Mouse (Mus musculus) neural tube, embryonic 11.5 days (tissue): Measurements from ENCODE around the gene Nr3c2. TPM values are rescaled to one million over a fixed set of nuclear protein-coding genes. Genes with fewer than 3 reads are reported as not detected.

ENCODE experiments used
- ATAC-seq: fragments of 200-750 bp; cut with Nextera tagmentation; 2 replicates; pipeline ENCODE4 v1.8.0; 2017; ENCODE audit warnings: moderate number of reproducible peaks, mild to moderate bottlenecking, moderate TSS enrichment, moderate library complexity; ENCODE audit not compliant: insufficient read depth, low FRiP score, low TSS enrichment
- DNase-seq: peaks from one replicate; pipeline ENCODE4 v3.0.0-alpha.2; 2015; ENCODE audit warnings: low spot score
- H3K27ac ChIP-seq: fragments of 300-500 bp; sonication (generic); 2 replicates; pipeline ENCODE4 v1.5.1; 2014; ENCODE audit warnings: low read depth, mild to moderate bottlenecking, low read length
- H3K27me3 ChIP-seq: fragments of 300-500 bp; sonication (generic); 2 replicates; pipeline ENCODE4 v1.6.1; 2014; ENCODE audit warnings: mild to moderate bottlenecking, low read length, mixed read lengths; ENCODE audit not compliant: control insufficient read depth, insufficient read depth
- H3K36me3 ChIP-seq: fragments of 300-500 bp; sonication (generic); 2 replicates; pipeline ENCODE4 v1.6.1; 2014; ENCODE audit warnings: mild to moderate bottlenecking, low read length, moderate library complexity, mixed read lengths; ENCODE audit not compliant: control insufficient read depth, insufficient read depth
- H3K4me1 ChIP-seq: fragments of 300-500 bp; sonication (generic); 2 replicates; pipeline ENCODE4 v1.6.1; 2014; ENCODE audit warnings: low read length, mixed read lengths; ENCODE audit not compliant: control insufficient read depth, insufficient read depth
- H3K4me2 ChIP-seq: fragments of 300-500 bp; sonication (generic); 2 replicates; pipeline ENCODE4 v1.6.1; 2014; ENCODE audit warnings: low read depth, mild to moderate bottlenecking, moderate library complexity
- H3K4me3 ChIP-seq: fragments of 300-500 bp; sonication (generic); 2 replicates; pipeline ENCODE4 v1.5.1; 2014; ENCODE audit warnings: low read depth, low read length
- H3K9ac ChIP-seq: fragments of 300-500 bp; sonication (generic); 2 replicates; pipeline ENCODE4 v1.6.1; 2014; ENCODE audit warnings: mild to moderate bottlenecking, low read length
- H3K9me3 ChIP-seq: fragments of 300-500 bp; sonication (generic); 2 replicates; pipeline ENCODE4 v1.6.1; 2016; ENCODE audit warnings: low read length; ENCODE audit not compliant: control insufficient read depth
- WGBS: fragments of 180-500 bp; shearing (Covaris S2); extraction: QIAGEN DNeasy Blood & Tissue Kit; methylation state at CpG from one replicate; pipeline ENCODE4 v1.1.7; 2014; 5-methylcytosine and 5-hydroxymethylcytosine counted together
- polyA plus RNA-seq: library from polyadenylated mRNA; unstranded; fragments of >200 nt; fragmentation: Nextera tagmentation; extraction: Ambion mirVana; gene quantifications from 2 replicates; pipeline ENCODE4 v1.2.1, GENCODE M21; 2014

Nr3c2 gene
- polyA plus RNA-seq, 1 experiment from 2014 or later, result 1.2 TPM

GRCm38 (mm10) chr8:76998276-76998675 is 99.0 kb downstream of the Nr3c2 start:
- DNase-seq (no peak), ATAC-seq (no peak)
- H3K4me1 ChIP-seq, result no peaks in the 10 kb centered on the region
- WGBS, result 84% methylated on average over 4 of the region's 4 CpGs
- H3K4me3 ChIP-seq, result no peak overlapping the region
- H3K9ac ChIP-seq, result no peak overlapping the region
- H3K27me3 ChIP-seq, result no peaks in the 10 kb centered on the region
- no peak overlapping the region for H3K27ac ChIP-seq
- H3K36me3 ChIP-seq, result no peaks in the 10 kb centered on the region
- H3K4me2 ChIP-seq, result no peak overlapping the region
- no peaks in the 10 kb centered on the region for H3K9me3 ChIP-seq

GRCm38 (mm10) chr8:77009425-77009824 is 110.2 kb downstream of the Nr3c2 start:
- ATAC-seq, result no peak
- 75% methylated on average over 10 of the region's 10 CpGs for WGBS
- H3K36me3 ChIP-seq, result no peaks in the 10 kb centered on the region
- no peaks in the 10 kb centered on the region for H3K9me3 ChIP-seq
- no peak overlapping the region for H3K4me2 ChIP-seq
- no peaks in the 10 kb centered on the region for H3K4me1 ChIP-seq
- H3K4me3 ChIP-seq, result no peak overlapping the region
- H3K9ac ChIP-seq, result no peak overlapping the region
- no peak for DNase-seq
- H3K27me3 ChIP-seq, result no peaks in the 10 kb centered on the region
- no peak overlapping the region for H3K27ac ChIP-seq

GRCm38 (mm10) chr8:77011985-77012384 is 112.7 kb downstream of the Nr3c2 start:
- WGBS, result 85% methylated on average over 3 of the region's 3 CpGs

GRCm38 (mm10) chr8:77012641-77013040 is 113.4 kb downstream of the Nr3c2 start:
- no peak for DNase-seq
- H3K4me1 ChIP-seq, result no peaks in the 10 kb centered on the region
- H3K9me3 ChIP-seq, result no peaks in the 10 kb centered on the region
- 85% methylated on average over 6 of the region's 6 CpGs for WGBS
- no peak overlapping the region for H3K4me2 ChIP-seq
- no peak overlapping the region for H3K9ac ChIP-seq
- H3K27me3 ChIP-seq, result no peaks in the 10 kb centered on the region
- H3K4me3 ChIP-seq, result no peak overlapping the region
- no peak overlapping the region for H3K27ac ChIP-seq
- no peaks in the 10 kb centered on the region for H3K36me3 ChIP-seq
- ATAC-seq, result no peak

More at GRCm38 (mm10) chr8:77011985-77012384, 112.7 kb downstream of the Nr3c2 start:
- H3K27ac ChIP-seq, result no peak overlapping the region
- H3K4me2 ChIP-seq, result no peak overlapping the region
- H3K27me3 ChIP-seq, result no peaks in the 10 kb centered on the region
- ATAC-seq (no peak), DNase-seq (no peak)
- H3K36me3 ChIP-seq, result no peaks in the 10 kb centered on the region
- H3K4me3 ChIP-seq, result no peak overlapping the region
- no peaks in the 10 kb centered on the region for H3K9me3 ChIP-seq
- H3K4me1 ChIP-seq, result no peaks in the 10 kb centered on the region
- no peak overlapping the region for H3K9ac ChIP-seq

- Histone ChIP-seq H3K4me2 (no peak overlapping the region), H3K27ac (no peak overlapping the region), H3K4me1 (no peaks in the 10 kb centered on the region), H3K36me3 (no peaks in the 10 kb centered on the region), H3K9me3 (no peaks in the 10 kb centered on the region), H3K9ac (no peak overlapping the region), H3K4me3 (no peak overlapping the region), H3K27me3 (no peaks in the 10 kb centered on the region)
- ATAC-seq, result no peak
- DNase-seq, result no peak
- WGBS, result 97% methylated on average over 3 of the region's 3 CpGs
Measured at GRCm38 (mm10) chr8:77016713-77017112, 117.5 kb downstream of the Nr3c2 start.

- DNase-seq, result no peak
- Histone ChIP-seq H3K4me3 (no peak overlapping the region), H3K9ac (no peak overlapping the region), H3K27me3 (no peaks in the 10 kb centered on the region), H3K27ac (no peak overlapping the region), H3K4me2 (no peak overlapping the region), H3K9me3 (no peaks in the 10 kb centered on the region), H3K4me1 (no peaks in the 10 kb centered on the region), H3K36me3 (no peaks in the 10 kb centered on the region)
- 78% methylated on average over 13 of the region's 13 CpGs for WGBS
- ATAC-seq, result no peak
Measured at GRCm38 (mm10) chr8:77023837-77024710, 124.8 kb downstream of the Nr3c2 start.

GRCm38 (mm10) chr8:77031213-77031612 is 132.0 kb downstream of the Nr3c2 start:
- Histone ChIP-seq H3K4me1 (no peaks in the 10 kb centered on the region), H3K4me3 (no peak overlapping the region), H3K9me3 (no peaks in the 10 kb centered on the region), H3K27ac (no peak overlapping the region), H3K9ac (no peak overlapping the region), H3K27me3 (no peaks in the 10 kb centered on the region), H3K36me3 (no peaks in the 10 kb centered on the region), H3K4me2 (no peak overlapping the region)
- DNase-seq (no peak), ATAC-seq (no peak)
- WGBS, result 94% methylated on average over 3 of the region's 3 CpGs

- DNase-seq (no peak), ATAC-seq (no peak)
- Histone ChIP-seq H3K4me1 (no peaks in the 10 kb centered on the region), H3K27ac (no peak overlapping the region), H3K4me3 (no peak overlapping the region), H3K4me2 (no peak overlapping the region), H3K9ac (no peak overlapping the region), H3K9me3 (no peaks in the 10 kb centered on the region), H3K36me3 (no peaks in the 10 kb centered on the region), H3K27me3 (no peaks in the 10 kb centered on the region)
- WGBS, result 86% methylated on average over 3 of the region's 3 CpGs
Measured at GRCm38 (mm10) chr8:77033706-77034464, 134.6 kb downstream of the Nr3c2 start.

- 95% methylated on average over 7 of the region's 7 CpGs for WGBS
- Histone ChIP-seq H3K4me1 (no peaks in the 10 kb centered on the region), H3K27me3 (no peaks in the 10 kb centered on the region), H3K9me3 (no peaks in the 10 kb centered on the region), H3K9ac (no peak overlapping the region), H3K4me2 (no peak overlapping the region), H3K4me3 (no peak overlapping the region), H3K36me3 (no peaks in the 10 kb centered on the region), H3K27ac (no peak overlapping the region)
- DNase-seq (no peak), ATAC-seq (no peak)
Measured at GRCm38 (mm10) chr8:77034465-77034829, 135.2 kb downstream of the Nr3c2 start.
